Mouse (Mus musculus) midbrain, embryonic 16.5 days (tissue): ENCODE results near the gene Pdia3. TPM values are rescaled to one million over a fixed set of nuclear protein-coding genes. Genes with fewer than 3 reads are reported as not detected.
"Not testable (repeated sequence)": the region's sequence is repeated elsewhere in the genome, so short reads cannot be mapped to it uniquely, and the experiment has no call there.

Experiments
- ATAC-seq: fragments of 200-750 bp; cut with Nextera tagmentation; 2 replicates; pipeline ENCODE4 v1.8.0; 2017; ENCODE audit warnings: moderate TSS enrichment
- H3K27ac ChIP-seq: fragments of 300-500 bp; sonication (generic); 2 replicates; pipeline ENCODE4 v1.5.1; 2014; ENCODE audit warnings: mild to moderate bottlenecking, low read length, mixed read lengths
- H3K27me3 ChIP-seq: fragments of 300-500 bp; sonication (generic); 2 replicates; pipeline ENCODE4 v1.6.1; 2014; ENCODE audit warnings: low read depth, low read length, mixed read lengths; ENCODE audit not compliant: control insufficient read depth, insufficient read depth
- H3K36me3 ChIP-seq: fragments of 300-500 bp; sonication (generic); 2 replicates; pipeline ENCODE4 v1.6.1; 2014; ENCODE audit warnings: mild to moderate bottlenecking, low read length, moderate library complexity, mixed read lengths; ENCODE audit not compliant: control insufficient read depth, insufficient read depth
- H3K4me1 ChIP-seq: fragments of 300-500 bp; sonication (generic); 2 replicates; pipeline ENCODE4 v1.6.1; 2014; ENCODE audit warnings: mild to moderate bottlenecking, low read length, mixed read lengths; ENCODE audit not compliant: control insufficient read depth, insufficient read depth
- H3K4me2 ChIP-seq: fragments of 300-500 bp; sonication (generic); 2 replicates; pipeline ENCODE4 v1.6.1; 2014; ENCODE audit warnings: mild to moderate bottlenecking, low read length, mixed read lengths
- H3K4me3 ChIP-seq: fragments of 300-500 bp; sonication (generic); 2 replicates; pipeline ENCODE4 v1.5.1; 2014; ENCODE audit warnings: low read depth, mild to moderate bottlenecking, low read length, moderate library complexity, mixed read lengths
- H3K9ac ChIP-seq: fragments of 300-500 bp; sonication (generic); 2 replicates; pipeline ENCODE4 v1.6.1; 2014; ENCODE audit warnings: low read depth, low read length, mixed read lengths
- H3K9me3 ChIP-seq: fragments of 300-500 bp; sonication (generic); replicated peaks from 2 replicates; pipeline ENCODE4 v1.6.1; 2014; ENCODE audit warnings: mild to moderate bottlenecking, low read length, mixed read lengths; ENCODE audit not compliant: control insufficient read depth, poor library complexity, severe bottlenecking
- WGBS: fragments of 180-500 bp; shearing (Covaris S2); extraction: QIAGEN DNeasy Blood & Tissue Kit; methylation state at CpG from one replicate; pipeline ENCODE4 v1.1.7; 2014; 5-methylcytosine and 5-hydroxymethylcytosine counted together
- microRNA-seq: library from miRNA; unstranded; fragments of <30 nt; microRNA quantifications from one replicate; pipeline ENCODE4, GENCODE M21; 2017
- polyA plus RNA-seq: library from polyadenylated mRNA; unstranded; fragments of >200 nt; fragmentation: Nextera tagmentation; extraction: Ambion mirVana; gene quantifications from 2 replicates; pipeline ENCODE4 v1.2.1, GENCODE M21; 2015

The Pdia3 gene
- polyA plus RNA-seq, 1 experiment from 2014 or later, result 377 TPM

DNA sequence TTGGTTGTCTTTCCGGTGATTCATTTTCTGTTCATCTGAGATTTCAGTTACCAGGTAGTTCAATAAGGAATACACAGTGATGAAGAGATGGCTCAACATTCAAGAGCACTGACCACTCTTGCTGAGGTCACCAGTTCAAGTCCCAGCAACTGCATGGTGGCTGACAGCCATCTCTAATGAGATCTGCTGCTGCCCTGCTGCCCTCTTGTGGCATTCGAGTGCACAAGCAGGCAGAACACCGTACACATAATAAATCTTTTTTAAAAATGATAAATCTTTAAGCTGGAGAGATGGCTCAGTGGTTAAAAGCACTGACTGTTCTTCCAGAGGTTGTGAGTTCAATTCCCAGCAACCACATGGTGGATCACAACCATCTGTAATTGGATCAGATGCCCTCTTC lies 66.9 kb downstream of the Pdia3 start:
- WGBS, result 67% methylated on average over 3 of the region's 3 CpGs
- no peak overlapping the region for H3K9ac ChIP-seq
- H3K4me3 ChIP-seq, result no peak overlapping the region
- no peaks in the 10 kb centered on the region for H3K4me1 ChIP-seq
- no peak overlapping the region for H3K4me2 ChIP-seq
- H3K36me3 ChIP-seq, result no peaks in the 10 kb centered on the region
- no peak for ATAC-seq
- H3K27ac ChIP-seq, result no peak overlapping the region
- no peaks in the 10 kb centered on the region for H3K27me3 ChIP-seq
- no peaks in the 10 kb centered on the region for H3K9me3 ChIP-seq

DNA sequence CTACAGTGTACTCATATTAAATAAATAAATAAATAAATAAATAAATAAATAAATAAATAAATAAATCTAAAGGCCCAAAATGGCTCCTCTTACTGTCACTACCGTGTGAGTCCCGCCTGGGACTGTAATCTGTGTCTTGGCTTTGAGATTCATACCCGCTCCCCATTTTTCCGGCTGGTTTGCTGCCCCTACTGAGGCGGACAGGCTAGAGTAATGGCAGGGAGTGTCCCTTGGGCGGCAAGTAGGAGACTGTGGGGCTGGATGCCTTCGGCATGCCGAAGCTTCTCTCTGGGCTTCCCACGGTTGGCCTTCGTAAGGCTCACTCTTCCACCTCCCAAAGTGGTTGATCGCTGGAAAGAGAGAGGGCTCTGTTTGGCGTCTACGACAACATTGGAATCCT lies 67.3 kb downstream of the Pdia3 start:
- not testable (repeated sequence) for ATAC-seq, H3K27me3 ChIP-seq, H3K27ac ChIP-seq, H3K9me3 ChIP-seq, H3K9ac ChIP-seq, H3K4me1 ChIP-seq, H3K36me3 ChIP-seq, H3K4me2 ChIP-seq, H3K4me3 ChIP-seq
- 87% methylated on average over 13 of the region's 13 CpGs for WGBS

DNA sequence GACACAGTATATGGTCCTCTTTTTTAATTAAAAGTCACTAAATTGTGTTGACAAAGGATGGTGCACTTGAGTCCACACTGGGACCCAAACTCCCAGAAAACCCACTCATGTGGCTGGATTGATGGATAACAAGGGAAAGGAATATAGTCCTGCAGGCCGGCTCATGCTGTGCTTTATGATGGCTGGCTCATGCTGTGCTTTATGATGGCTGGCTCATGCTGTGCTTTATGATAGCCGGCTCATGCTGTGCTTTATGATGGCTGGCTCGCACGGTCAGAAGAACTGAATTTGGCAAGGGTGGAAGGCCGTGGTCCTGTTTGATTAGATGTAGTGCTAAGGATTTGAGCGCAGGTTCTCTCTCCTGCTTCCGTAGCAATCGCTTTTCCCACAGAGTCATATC lies 70.0 kb downstream of the Pdia3 start:
- no peaks in the 10 kb centered on the region for H3K9me3 ChIP-seq
- H3K27ac ChIP-seq, result 0 out of 2 replicates have a peak overlapping the region, but pooled peaks have one; percentile 11
- no peaks in the 10 kb centered on the region for H3K4me1 ChIP-seq
- H3K4me3 ChIP-seq, result no peak overlapping the region
- no peak overlapping the region for H3K4me2 ChIP-seq
- no peak for ATAC-seq
- no peaks in the 10 kb centered on the region for H3K27me3 ChIP-seq
- H3K36me3 ChIP-seq, result no peaks in the 10 kb centered on the region
- WGBS, result 44% methylated on average over 8 of the region's 8 CpGs
- no peak overlapping the region for H3K9ac ChIP-seq

DNA sequence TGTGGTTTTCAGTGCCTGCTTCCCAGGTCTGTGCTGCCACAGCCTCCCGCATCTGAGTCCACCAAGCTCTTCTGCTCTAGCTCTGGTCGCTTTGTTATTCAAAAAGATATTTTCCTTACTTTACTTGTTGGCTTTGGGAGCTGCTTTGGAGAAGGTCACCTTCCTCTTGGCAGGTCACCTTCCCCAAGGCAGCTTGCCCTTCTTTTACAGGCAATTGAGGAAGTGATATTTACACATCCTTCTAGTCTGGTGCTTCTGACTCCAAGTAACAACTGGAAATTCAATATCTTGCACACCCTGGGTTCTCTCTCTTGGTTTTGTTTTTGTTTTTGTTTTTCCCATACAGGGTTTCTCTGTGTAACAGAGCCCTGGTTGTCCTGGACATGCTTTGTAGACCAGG lies 70.8 kb downstream of the Pdia3 start:
- not testable (repeated sequence) for H3K27ac ChIP-seq, H3K27me3 ChIP-seq, H3K4me1 ChIP-seq, H3K4me2 ChIP-seq, ATAC-seq, H3K36me3 ChIP-seq, H3K9ac ChIP-seq, H3K4me3 ChIP-seq, H3K9me3 ChIP-seq
- 75% methylated on average over 1 of the region's 2 CpGs for WGBS

Small RNA genes within 50 kb of the gene (microRNA-seq; reads per million reads assigned to microRNA genes)
- not detected for gene Gm22953

Other genes starting within 250 kb of the Pdia3 start
- gene Tubgcp4, start 243.1 kb upstream of the Pdia3 start, polyA plus RNA-seq, result 50.4 and 53.9 TPM in 2 replicates
- gene Zscan29, start 242.7 kb upstream of the Pdia3 start, polyA plus RNA-seq, result 6.8 and 7.0 TPM in 2 replicates
- gene Trp53bp1, start 142.4 kb upstream of the Pdia3 start, polyA plus RNA-seq, result 170 and 193 TPM in 2 replicates
- 17.0 and 20.1 TPM in 2 replicates for gene Map1a, start 124.2 kb upstream of the Pdia3 start, polyA plus RNA-seq
- 23.3 and 24.5 TPM in 2 replicates for gene Ppip5k1, start 58.4 kb upstream of the Pdia3 start, polyA plus RNA-seq
- 79.9 and 108 TPM in 2 replicates for gene Ckmt1, start 56.1 kb upstream of the Pdia3 start, polyA plus RNA-seq
- gene Strc, start 26.6 kb upstream of the Pdia3 start, polyA plus RNA-seq, result 0.03 and 0.04 TPM in 2 replicates
- gene Catsper2, start within 50 bp of the Pdia3 start, polyA plus RNA-seq, result 4.1 and 6.0 TPM in 2 replicates
- gene Ell3, start 30.5 kb downstream of the Pdia3 start, polyA plus RNA-seq, result 2.9 and 3.5 TPM in 2 replicates
- 247 and 265 TPM in 2 replicates for gene Serf2, start 35.4 kb downstream of the Pdia3 start, polyA plus RNA-seq
- 103 and 110 TPM in 2 replicates for gene Hypk, start 39.5 kb downstream of the Pdia3 start, polyA plus RNA-seq
- gene Serinc4, start 43.0 kb downstream of the Pdia3 start, polyA plus RNA-seq, result 1.6 and 1.7 TPM in 2 replicates
- gene Mfap1b, start 60.3 kb downstream of the Pdia3 start, polyA plus RNA-seq, result 75.4 and 80.1 TPM in 2 replicates
- 29.7 and 32.2 TPM in 2 replicates for gene Mfap1a, start 92.9 kb downstream of the Pdia3 start, polyA plus RNA-seq
- 3.2 and 4.1 TPM in 2 replicates for gene Wdr76, start 92.9 kb downstream of the Pdia3 start, polyA plus RNA-seq